Mouse (Mus musculus) G1E (cell line): ENCODE data around the gene Armc6. TPM values are rescaled to one million over a fixed set of nuclear protein-coding genes. Genes with fewer than 3 reads are reported as not detected.

ENCODE experiments used
- ATAC-seq: 2 replicates; pipeline ENCODE4 v1.8.0; 2016; ENCODE audit warnings: mild to moderate bottlenecking; ENCODE audit not compliant: insufficient number of reproducible peaks, poor library complexity, low FRiP score, severe bottlenecking; ENCODE audit errors: extremely low read depth
- DNase-seq: peaks from one replicate; pipeline ENCODE4 v3.0.0; 2012; ENCODE audit warnings: low spot score
- H3K27me3 ChIP-seq: 2 replicates; pipeline ENCODE4 v1.6.1; 2012; ENCODE audit warnings: mild to moderate bottlenecking, low read length, inconsistent platforms; ENCODE audit not compliant: insufficient read depth
- H3K36me3 ChIP-seq: replicated peaks from 2 replicates; pipeline ENCODE3; 2012; ENCODE audit warnings: mild to moderate bottlenecking, inconsistent platforms
- H3K4me1 ChIP-seq: 2 replicates; pipeline ENCODE4 v1.6.1; 2012; ENCODE audit warnings: low read depth, low read length, inconsistent platforms, mixed read lengths; ENCODE audit not compliant: insufficient read depth
- H3K4me3 ChIP-seq: 2 replicates; pipeline ENCODE4 v1.5.1; 2012; ENCODE audit warnings: low read depth, mild to moderate bottlenecking, inconsistent platforms, low read length, moderate library complexity, mixed read lengths
- H3K9me3 ChIP-seq: replicated peaks from 2 replicates; pipeline ENCODE4 v1.6.1; 2012; ENCODE audit warnings: inconsistent platforms
- CTCF ChIP-seq: IDR thresholded peaks from 2 replicates; pipeline ENCODE4 v1.5.1; 2012; ENCODE audit warnings: low read depth, low read length, inconsistent platforms, mixed read lengths
- GATA1 ChIP-seq: IDR thresholded peaks from 2 replicates; pipeline ENCODE4 v1.6.1; 2012; ENCODE audit warnings: borderline replicate concordance, low read length, inconsistent platforms, mixed read lengths
- GATA2 ChIP-seq: IDR thresholded peaks from 2 replicates; pipeline ENCODE4 v1.6.1; 2012; ENCODE audit warnings: low read depth, low read length, inconsistent platforms, borderline replicate concordance
- POLR2AphosphoS5 ChIP-seq: IDR thresholded peaks from 2 replicates; pipeline ENCODE4 v1.6.1; 2012; ENCODE audit warnings: low read depth, low read length, inconsistent platforms; ENCODE audit not compliant: insufficient replicate concordance
- TAL1 ChIP-seq: conservative IDR thresholded peaks from 2 replicates; pipeline ENCODE4 v1.6.1; 2012; ENCODE audit warnings: low read depth, low read length, inconsistent platforms, mixed read lengths
- polyA plus RNA-seq: library from polyadenylated mRNA; stranded (reverse); fragments of >175 nt; gene quantifications from 2 replicates; pipeline ENCODE4 v1.2.3, GENCODE M21; 2012
- total RNA-seq, 2 experiments: library from RNA; stranded (forward) in 1 of 2; stranded (reverse) in 1 of 2; fragments of 200-1000 nt in 1 of 2; fragments of >200 nt in 1 of 2; fragmentation: Nextera tagmentation in 1 of 2; gene quantifications; 2 replicates each; pipeline ENCODE4 v1.2.3; 2014 to 2017

Gene Armc6
- total and polyA plus RNA-seq, 3 experiments = 9.3 to 15.2 (median 13.9) TPM

- TF ChIP-seq POLR2AphosphoS5 = no peak
- no peak for TF ChIP-seq TAL1
- TF ChIP-seq GATA1 = no peak
- no peak for TF ChIP-seq CTCF
- TF ChIP-seq GATA2 = no peak
- H3K36me3 ChIP-seq = peaks cover 10% of the 10 kb centered on the region
- H3K4me3 ChIP-seq = no peak overlapping the region
- peaks cover 6% of the 10 kb centered on the region for H3K27me3 ChIP-seq
- H3K9me3 ChIP-seq = no peaks in the 10 kb centered on the region
- no peak for ATAC-seq
- H3K4me1 ChIP-seq = peaks cover 44% of the 10 kb centered on the region
- DNase-seq = no peak
Observed at GRCm38 (mm10) chr8:70215092-70215491, 19.2 kb downstream of the Armc6 start.

- peaks cover 6% of the 10 kb centered on the region for H3K36me3 ChIP-seq
- DNase-seq (no peak), ATAC-seq (no peak)
- no peak overlapping the region for H3K4me3 ChIP-seq
- H3K9me3 ChIP-seq = no peaks in the 10 kb centered on the region
- peaks cover 6% of the 10 kb centered on the region for H3K27me3 ChIP-seq
- TF ChIP-seq TAL1 (no peak), GATA1 (no peak), CTCF (no peak), GATA2 (no peak), POLR2AphosphoS5 (no peak)
- H3K4me1 ChIP-seq = peaks cover 45% of the 10 kb centered on the region
Observed at GRCm38 (mm10) chr8:70214411-70214810, 19.9 kb downstream of the Armc6 start.

- peak; percentile 96 for DNase-seq
- peaks cover 41% of the 10 kb centered on the region for H3K4me1 ChIP-seq
Observed at GRCm38 (mm10) chr8:70212112-70213055, 21.9 kb downstream of the Armc6 start, which contains the start of gene Slc25a42. Slc25a42 (minus strand) TSS chr8:70212305.

GRCm38 (mm10) chr8:70211726-70212111 lies 22.5 kb downstream of the Armc6 start:
- Histone ChIP-seq H3K4me1 (peaks cover 41% of the 10 kb centered on the region), H3K36me3 (peaks cover 22% of the 10 kb centered on the region), H3K9me3 (no peaks in the 10 kb centered on the region), H3K27me3 (no peaks in the 10 kb centered on the region; the same call in 1 of the 2 replicates), H3K4me3 (peak overlapping the region; percentile 85)
- TF ChIP-seq CTCF (no peak), TAL1 (no peak), POLR2AphosphoS5 (no peak), GATA2 (no peak), GATA1 (no peak)
- DNase-seq = no peak
- no peak for ATAC-seq

More at GRCm38 (mm10) chr8:70212112-70213055, 21.9 kb downstream of the Armc6 start, which contains the start of gene Slc25a42:
- ATAC-seq = peak; percentile 91
- TF ChIP-seq GATA1 = no peak
- no peak for TF ChIP-seq GATA2
- TF ChIP-seq CTCF = no peak
- TF ChIP-seq POLR2AphosphoS5 = no peak
- TF ChIP-seq TAL1 = no peak
- no peaks in the 10 kb centered on the region for H3K9me3 ChIP-seq
- peaks cover 2% of the 10 kb centered on the region for H3K27me3 ChIP-seq
- peak within 1 kb of the TSS; percentile 85 for H3K4me3 ChIP-seq
- peaks cover 16% of the 10 kb centered on the region for H3K36me3 ChIP-seq

- H3K36me3 ChIP-seq = peaks cover 26% of the 10 kb centered on the region
- ATAC-seq (no peak), DNase-seq (no peak)
- no peak for TF ChIP-seq CTCF
- peaks cover 41% of the 10 kb centered on the region for H3K4me1 ChIP-seq
- no peaks in the 10 kb centered on the region for H3K9me3 ChIP-seq
- H3K27me3 ChIP-seq = no peaks in the 10 kb centered on the region
- H3K4me3 ChIP-seq = peak overlapping the region; percentile 85
Observed at GRCm38 (mm10) chr8:70211275-70211674, 23.0 kb downstream of the Armc6 start.

GRCm38 (mm10) chr8:70210538-70210937 lies 23.7 kb downstream of the Armc6 start:
- Histone ChIP-seq H3K4me1 (peaks cover 41% of the 10 kb centered on the region), H3K9me3 (no peaks in the 10 kb centered on the region), H3K27me3 (no peaks in the 10 kb centered on the region), H3K4me3 (peak overlapping the region; percentile 47; the same call in 1 of the 2 replicates), H3K36me3 (peaks cover 26% of the 10 kb centered on the region)
- no peak for ATAC-seq
- DNase-seq = no peak
- TF ChIP-seq POLR2AphosphoS5 (no peak), GATA2 (no peak), TAL1 (no peak), CTCF (no peak), GATA1 (no peak)
